Mouse (Mus musculus): ENCODE measurements around the gene Ppif. TPM values are rescaled to one million over a fixed set of nuclear protein-coding genes. Genes with fewer than 3 reads are reported as not detected.

Gene Ppif
- polyA plus RNA-seq, 1 experiment from 2014 or later: 13.8 TPM

DNA sequence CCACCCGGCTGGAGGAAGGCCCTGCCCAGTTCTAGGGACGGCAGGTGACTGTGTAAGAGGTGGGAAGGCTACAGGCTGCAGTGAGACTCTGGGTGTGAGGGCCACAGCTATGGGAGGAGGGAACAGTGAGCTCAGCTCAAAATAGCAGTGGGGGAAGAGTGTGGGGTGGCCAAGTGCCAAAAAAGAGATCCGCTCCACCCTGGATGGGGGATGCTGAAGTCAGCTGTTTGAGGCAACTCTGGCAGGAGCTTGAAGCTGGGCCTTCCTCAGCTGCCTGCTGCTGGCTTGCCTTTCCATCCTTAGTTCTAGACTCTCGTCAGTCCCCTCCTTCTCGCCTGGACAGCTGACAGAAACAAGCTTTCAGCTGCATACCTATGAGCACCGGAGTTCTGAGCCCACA lies 42.6 kb downstream of the Ppif start:
- H3K4me2 ChIP-seq (replicated peaks; ENCODE audit: low read depth, low read length): no peak overlapping the region
- WGBS: 15% methylated on average over 6 of the region's 6 CpGs
- no peak for TF ChIP-seq CTCF (IDR thresholded peaks at IDR 0.05)

GRCm38 (mm10) chr14:25738591-25739001 lies 44.6 kb downstream of the Ppif start:
- H3K4me3 ChIP-seq (ENCODE audit: low read depth, low read length): no peak overlapping the region
- H3K4me2 ChIP-seq (replicated peaks; ENCODE audit: low read depth, low read length): no peak overlapping the region
- H3K27ac ChIP-seq (ENCODE audit: low read length): no peak overlapping the region
- no peaks in the 10 kb centered on the region for H3K36me3 ChIP-seq (ENCODE audit: insufficient read depth, low read length)
- TF ChIP-seq CTCF (IDR thresholded peaks at IDR 0.05) (no peak), EP300 (IDR thresholded peaks at IDR 0.05) (no peak)
- ATAC-seq (peak; percentile 26), DNase-seq (ENCODE audit: low spot score) (peak; percentile 71)
- peaks cover 33% of the 10 kb centered on the region; the same call in 1 of the 2 replicates for H3K4me1 ChIP-seq (ENCODE audit: insufficient read depth, low read depth, low read length)
- H3K27me3 ChIP-seq (replicated peaks; ENCODE audit: insufficient read depth, low read length): no peaks in the 10 kb centered on the region
- 32% methylated on average over 14 of the region's 14 CpGs for WGBS
- no peaks in the 10 kb centered on the region for H3K9me3 ChIP-seq (ENCODE audit: low read length)
- no peak overlapping the region for H3K9ac ChIP-seq (replicated peaks; ENCODE audit: low read depth)

More for the DNA sequence above, 42.6 kb downstream of the Ppif start:
- peak; percentile 89 for DNase-seq (ENCODE audit: low spot score)
- Histone ChIP-seq H3K9ac (replicated peaks; ENCODE audit: low read depth) (no peak overlapping the region), H3K4me3 (ENCODE audit: low read depth, low read length) (no peak overlapping the region), H3K36me3 (ENCODE audit: insufficient read depth, low read length) (no peaks in the 10 kb centered on the region), H3K9me3 (ENCODE audit: low read length) (no peaks in the 10 kb centered on the region), H3K27me3 (replicated peaks; ENCODE audit: insufficient read depth, low read length) (no peaks in the 10 kb centered on the region), H3K27ac (ENCODE audit: low read length) (peak overlapping the region; percentile 38; the same call in 1 of the 2 replicates), H3K4me1 (ENCODE audit: insufficient read depth, low read depth, low read length) (peaks cover 33% of the 10 kb centered on the region; the same call in 1 of the 2 replicates)
- ATAC-seq: peak; percentile 78

GRCm38 (mm10) chr14:25739957-25740565 lies 46.1 kb downstream of the Ppif start:
- H3K27ac ChIP-seq (ENCODE audit: low read length): no peak overlapping the region
- H3K27me3 ChIP-seq (replicated peaks; ENCODE audit: insufficient read depth, low read length): no peaks in the 10 kb centered on the region
- no peak overlapping the region for H3K4me2 ChIP-seq (replicated peaks; ENCODE audit: low read depth, low read length)
- DNase-seq (ENCODE audit: low spot score) (no peak), ATAC-seq (no peak)
- H3K9me3 ChIP-seq (ENCODE audit: low read length): no peaks in the 10 kb centered on the region
- 79% methylated on average over 4 of the region's 4 CpGs for WGBS
- H3K36me3 ChIP-seq (ENCODE audit: insufficient read depth, low read length): no peaks in the 10 kb centered on the region
- peaks cover 27% of the 10 kb centered on the region; the same call in 1 of the 2 replicates for H3K4me1 ChIP-seq (ENCODE audit: insufficient read depth, low read depth, low read length)
- H3K4me3 ChIP-seq (ENCODE audit: low read depth, low read length): no peak overlapping the region
- H3K9ac ChIP-seq (replicated peaks; ENCODE audit: low read depth): no peak overlapping the region
- no peak for TF ChIP-seq EP300 (IDR thresholded peaks at IDR 0.05)
- TF ChIP-seq CTCF (IDR thresholded peaks at IDR 0.05): 0 out of 2 replicates have a peak, but pooled peaks have one; percentile 9

GRCm38 (mm10) chr14:25741211-25741610 lies 47.3 kb downstream of the Ppif start:
- DNase-seq (ENCODE audit: low spot score): no peak
- TF ChIP-seq CTCF (IDR thresholded peaks at IDR 0.05): no peak
- no peak for TF ChIP-seq EP300 (IDR thresholded peaks at IDR 0.05)
- no peak for ATAC-seq
- Histone ChIP-seq H3K4me3 (ENCODE audit: low read depth, low read length) (no peak overlapping the region), H3K36me3 (ENCODE audit: insufficient read depth, low read length) (no peaks in the 10 kb centered on the region), H3K27ac (ENCODE audit: low read length) (no peak overlapping the region), H3K9ac (replicated peaks; ENCODE audit: low read depth) (no peak overlapping the region), H3K9me3 (ENCODE audit: low read length) (no peaks in the 10 kb centered on the region), H3K4me1 (ENCODE audit: insufficient read depth, low read depth, low read length) (peaks cover 18% of the 10 kb centered on the region; the same call in 1 of the 2 replicates), H3K27me3 (replicated peaks; ENCODE audit: insufficient read depth, low read length) (no peaks in the 10 kb centered on the region), H3K4me2 (replicated peaks; ENCODE audit: low read depth, low read length) (no peak overlapping the region)
- WGBS: 70% methylated on average over 3 of the region's 3 CpGs

GRCm38 (mm10) chr14:25741840-25742367 lies 48.0 kb downstream of the Ppif start:
- Histone ChIP-seq H3K9me3 (ENCODE audit: low read length) (no peaks in the 10 kb centered on the region), H3K4me3 (ENCODE audit: low read depth, low read length) (no peak overlapping the region), H3K27ac (ENCODE audit: low read length) (no peak overlapping the region), H3K27me3 (replicated peaks; ENCODE audit: insufficient read depth, low read length) (no peaks in the 10 kb centered on the region), H3K4me2 (replicated peaks; ENCODE audit: low read depth, low read length) (no peak overlapping the region), H3K9ac (replicated peaks; ENCODE audit: low read depth) (no peak overlapping the region), H3K4me1 (ENCODE audit: insufficient read depth, low read depth, low read length) (peaks cover 11% of the 10 kb centered on the region; the same call in 1 of the 2 replicates), H3K36me3 (ENCODE audit: insufficient read depth, low read length) (no peaks in the 10 kb centered on the region)
- DNase-seq (ENCODE audit: low spot score): no peak
- WGBS: 61% methylated on average over 5 of the region's 5 CpGs
- no peak for TF ChIP-seq EP300 (IDR thresholded peaks at IDR 0.05)
- peak; percentile 34 for TF ChIP-seq CTCF (IDR thresholded peaks at IDR 0.05)
- no peak for ATAC-seq

- 49% methylated on average over 5 of the region's 5 CpGs for WGBS
- Histone ChIP-seq H3K27me3 (replicated peaks; ENCODE audit: insufficient read depth, low read length) (no peaks in the 10 kb centered on the region), H3K4me2 (replicated peaks; ENCODE audit: low read depth, low read length) (no peak overlapping the region), H3K4me1 (ENCODE audit: insufficient read depth, low read depth, low read length) (peaks cover 6% of the 10 kb centered on the region; the same call in 1 of the 2 replicates), H3K9me3 (ENCODE audit: low read length) (no peaks in the 10 kb centered on the region), H3K9ac (replicated peaks; ENCODE audit: low read depth) (no peak overlapping the region), H3K4me3 (ENCODE audit: low read depth, low read length) (no peak overlapping the region), H3K36me3 (ENCODE audit: insufficient read depth, low read length) (no peaks in the 10 kb centered on the region), H3K27ac (ENCODE audit: low read length) (no peak overlapping the region)
- DNase-seq (ENCODE audit: low spot score) (no peak), ATAC-seq (no peak)
- no peak for TF ChIP-seq CTCF (IDR thresholded peaks at IDR 0.05)
- no peak for TF ChIP-seq EP300 (IDR thresholded peaks at IDR 0.05)
These were observed 49.0 kb downstream of the Ppif start for GRCm38 (mm10) chr14:25742943-25743342.
